Mouse (Mus musculus) fat pad, adult 2 months (tissue): ENCODE results near the gene Tex12.

Experiments used
- DNase-seq: peaks from one replicate; pipeline ENCODE4 v3.0.0-alpha.2; 2011; ENCODE audit warnings: low read depth, low spot score; ENCODE audit errors: extremely low read depth

Tex12 gene

GRCm38 (mm10) chr9:50561145-50561917 lies at the start of gene Tex12:
Tex12 (minus strand) TSS chr9:50561325.
- DNase-seq = no peak

DNA sequence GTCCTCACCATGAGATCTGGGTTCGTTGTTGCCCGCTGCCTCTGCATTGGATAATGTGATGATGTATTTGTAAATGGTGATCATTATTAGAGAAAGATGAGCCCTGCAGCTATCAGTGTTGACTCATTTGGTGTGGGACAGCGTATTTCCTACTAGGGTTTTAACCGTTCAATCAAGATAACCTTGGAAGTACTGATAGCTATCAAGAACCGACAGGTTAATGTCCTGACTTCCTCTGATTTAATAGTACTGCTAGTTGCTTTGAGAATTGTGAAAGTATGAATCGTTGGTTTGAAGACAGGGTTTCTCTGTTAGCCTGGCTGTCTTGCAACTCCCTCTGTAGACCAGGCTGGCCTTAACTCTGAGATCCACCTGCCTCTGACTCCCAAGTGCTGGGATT lies 43.2 kb upstream of the Tex12 start:
- DNase-seq = no peak

- no peak for DNase-seq
Observed at GRCm38 (mm10) chr9:50603998-50604324, 42.8 kb upstream of the Tex12 start.

DNA sequence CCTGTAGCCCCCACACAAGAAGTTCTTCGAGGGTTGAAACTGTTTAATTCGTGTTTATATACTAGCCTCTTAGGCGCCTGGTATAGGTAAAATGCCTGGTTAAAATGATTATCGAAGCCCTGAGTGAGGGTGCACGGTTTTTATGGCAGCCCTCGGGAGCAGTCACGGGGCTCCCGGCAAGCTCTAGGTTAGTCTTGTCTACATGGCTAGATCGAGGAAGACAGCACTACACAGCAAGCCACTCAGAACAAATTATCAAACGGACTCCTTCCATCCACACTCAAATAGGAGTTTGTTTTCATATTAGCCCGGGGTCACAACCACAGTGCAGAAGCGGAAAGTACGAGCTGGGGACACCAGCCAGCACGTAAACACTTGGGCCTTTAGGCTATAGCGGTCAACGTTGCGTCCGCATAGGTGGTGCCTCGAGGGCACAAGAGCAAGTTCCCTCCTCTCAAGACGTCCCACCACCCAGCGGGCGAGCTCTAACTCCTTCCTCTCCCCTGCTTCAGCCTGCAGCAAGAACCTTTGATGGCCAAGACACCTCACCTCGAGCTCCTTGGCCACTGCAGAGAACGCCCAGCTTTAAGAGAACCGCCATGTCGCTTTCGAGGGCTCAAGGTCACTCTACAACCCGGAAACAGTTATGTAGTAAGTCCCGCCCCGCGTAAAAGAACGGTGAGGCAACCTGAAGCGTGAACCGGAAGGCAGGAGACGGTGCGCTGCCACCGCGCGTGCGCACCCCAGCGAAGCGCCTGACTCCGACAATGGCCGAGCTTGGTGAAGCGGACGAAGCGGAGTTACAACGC lies 42.3 kb upstream of the Tex12 start, which contains the start of the genes Sdhd and Timm8b:
Sdhd (minus strand) TSS at position 624 of the 809 bp plus-strand sequence.
Timm8b (plus strand) TSS at position 722 of the 809 bp plus-strand sequence.
- DNase-seq = peak; percentile 66

- no peak for DNase-seq
Observed at GRCm38 (mm10) chr9:50602055-50602845, 41.1 kb upstream of the Tex12 start.

DNA sequence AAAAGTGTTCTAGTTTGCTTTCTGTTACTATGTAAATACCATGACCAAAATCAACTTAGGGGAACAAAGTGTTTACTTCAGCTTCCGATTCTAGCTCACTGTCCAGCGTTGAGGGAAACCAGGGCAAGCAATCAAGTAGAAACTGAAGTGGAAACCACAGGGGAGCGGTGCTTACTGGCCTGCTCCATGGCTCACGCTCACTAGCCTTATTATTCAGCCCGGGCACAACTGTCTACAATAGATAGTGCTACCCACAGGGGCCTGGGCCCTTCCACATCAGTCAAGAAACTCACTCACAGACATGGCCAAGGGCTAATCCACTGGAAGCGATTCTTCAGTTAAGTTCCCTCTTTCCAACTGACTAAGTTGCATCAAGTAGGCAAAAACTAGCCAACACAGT lies 40.4 kb upstream of the Tex12 start:
- no peak for DNase-seq

DNA sequence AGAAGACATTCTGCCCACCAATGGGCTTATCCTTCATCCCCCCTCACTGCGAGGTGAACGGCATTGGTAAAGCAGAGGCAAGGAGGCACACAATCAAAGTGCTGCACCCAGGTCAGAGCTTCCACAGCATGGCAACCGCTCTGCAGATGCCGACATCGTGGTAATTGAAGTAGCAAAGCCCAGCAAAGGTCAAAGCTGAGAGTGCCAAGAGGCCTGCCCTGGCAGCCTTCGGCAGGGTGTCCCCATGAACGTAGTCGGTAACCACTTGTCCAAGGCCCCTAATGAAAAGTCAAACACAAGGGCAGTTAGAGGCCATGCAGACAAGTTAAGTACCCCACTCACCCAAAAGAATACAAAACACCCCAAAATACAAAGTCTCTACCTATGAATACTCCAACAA lies 35.8 kb upstream of the Tex12 start:
- no peak for DNase-seq

DNA sequence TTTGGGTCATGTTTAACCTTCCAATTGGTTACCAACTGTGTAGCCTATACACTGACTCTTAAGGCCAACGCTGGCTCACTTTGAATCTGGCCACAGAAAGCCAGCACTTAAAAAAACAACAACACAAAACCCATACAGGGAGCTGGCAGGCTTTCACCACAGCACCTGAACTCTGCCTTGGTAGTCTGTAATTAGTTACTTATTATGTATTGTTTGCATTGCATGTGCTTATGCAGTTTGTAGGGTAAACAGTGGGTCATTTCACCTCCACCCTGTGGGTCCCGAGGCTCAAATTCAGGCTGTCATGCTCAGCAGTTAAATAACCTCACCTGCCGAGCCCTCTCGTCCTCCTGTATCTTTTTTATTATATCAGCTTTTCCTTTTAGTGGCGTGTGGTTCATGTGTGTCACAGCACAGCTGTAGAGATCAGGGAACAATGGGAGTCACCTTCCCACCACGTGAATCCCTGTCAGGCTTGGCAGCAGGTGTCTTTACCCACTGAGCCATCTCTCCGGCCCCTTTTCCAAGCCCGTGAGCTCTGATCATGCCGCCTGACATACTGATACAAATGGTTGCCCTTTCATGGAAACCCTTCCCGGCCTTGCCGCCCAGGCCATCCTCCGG lies 33.8 kb upstream of the Tex12 start:
- no peak for DNase-seq

GRCm38 (mm10) chr9:50593544-50593943 lies 32.4 kb upstream of the Tex12 start:
- DNase-seq = no peak

DNA sequence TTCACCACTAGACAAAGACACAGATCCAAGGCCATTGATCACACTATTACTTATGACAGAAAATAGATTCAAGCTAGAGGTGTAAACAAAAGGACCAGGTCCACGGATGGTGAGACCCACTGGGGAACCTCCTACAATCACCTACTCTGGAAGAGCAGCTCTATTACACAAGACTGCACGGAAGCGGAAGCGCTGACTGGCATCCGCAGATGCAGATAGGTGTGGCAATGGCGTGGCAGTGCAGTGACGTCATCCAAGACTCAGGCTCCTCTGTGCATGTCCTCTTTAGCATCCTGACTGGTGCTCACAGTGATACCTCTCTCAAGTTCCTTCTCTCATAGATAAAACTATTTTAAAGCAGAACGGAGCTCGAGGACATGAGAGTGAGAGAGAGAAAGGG lies 31.8 kb upstream of the Tex12 start:
- DNase-seq = no peak

GRCm38 (mm10) chr9:50590856-50591518 lies 29.9 kb upstream of the Tex12 start:
- no peak for DNase-seq

GRCm38 (mm10) chr9:50586955-50587354 lies 25.8 kb upstream of the Tex12 start:
- peak; percentile 85 for DNase-seq

DNA sequence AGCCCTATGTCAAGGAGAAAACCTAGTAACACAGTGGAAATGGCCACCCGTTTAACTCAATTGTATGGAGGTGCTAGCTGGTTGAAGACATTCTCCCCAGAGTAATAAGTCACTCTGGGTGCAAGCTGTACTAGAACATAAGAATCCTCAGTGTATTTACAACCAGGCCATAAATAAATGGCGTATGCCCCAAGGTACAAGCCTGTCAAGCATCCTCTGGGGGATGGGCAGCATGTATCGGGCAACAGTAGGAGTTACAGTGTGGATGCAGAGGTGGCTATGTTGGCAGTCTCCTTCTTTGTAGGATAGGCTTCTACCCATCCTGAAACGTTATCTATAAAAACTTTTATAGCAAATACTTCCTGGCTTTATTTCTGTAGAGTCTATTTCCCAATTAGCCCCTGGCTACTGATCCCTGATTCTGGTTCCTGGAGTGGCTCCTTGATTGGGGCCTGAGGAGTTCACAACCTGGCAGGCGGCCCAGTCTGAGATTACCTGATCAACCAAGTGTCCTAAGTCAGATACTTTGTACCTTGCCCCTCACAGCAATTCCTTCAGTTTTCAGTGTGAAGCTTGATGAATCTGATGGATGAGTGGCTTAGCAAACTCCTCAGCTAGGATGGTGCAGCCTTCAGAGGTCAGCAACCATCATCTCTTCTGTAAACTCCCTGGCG lies 24.2 kb upstream of the Tex12 start:
- no peak for DNase-seq

GRCm38 (mm10) chr9:50580370-50580769 lies 19.2 kb upstream of the Tex12 start:
- no peak for DNase-seq

DNA sequence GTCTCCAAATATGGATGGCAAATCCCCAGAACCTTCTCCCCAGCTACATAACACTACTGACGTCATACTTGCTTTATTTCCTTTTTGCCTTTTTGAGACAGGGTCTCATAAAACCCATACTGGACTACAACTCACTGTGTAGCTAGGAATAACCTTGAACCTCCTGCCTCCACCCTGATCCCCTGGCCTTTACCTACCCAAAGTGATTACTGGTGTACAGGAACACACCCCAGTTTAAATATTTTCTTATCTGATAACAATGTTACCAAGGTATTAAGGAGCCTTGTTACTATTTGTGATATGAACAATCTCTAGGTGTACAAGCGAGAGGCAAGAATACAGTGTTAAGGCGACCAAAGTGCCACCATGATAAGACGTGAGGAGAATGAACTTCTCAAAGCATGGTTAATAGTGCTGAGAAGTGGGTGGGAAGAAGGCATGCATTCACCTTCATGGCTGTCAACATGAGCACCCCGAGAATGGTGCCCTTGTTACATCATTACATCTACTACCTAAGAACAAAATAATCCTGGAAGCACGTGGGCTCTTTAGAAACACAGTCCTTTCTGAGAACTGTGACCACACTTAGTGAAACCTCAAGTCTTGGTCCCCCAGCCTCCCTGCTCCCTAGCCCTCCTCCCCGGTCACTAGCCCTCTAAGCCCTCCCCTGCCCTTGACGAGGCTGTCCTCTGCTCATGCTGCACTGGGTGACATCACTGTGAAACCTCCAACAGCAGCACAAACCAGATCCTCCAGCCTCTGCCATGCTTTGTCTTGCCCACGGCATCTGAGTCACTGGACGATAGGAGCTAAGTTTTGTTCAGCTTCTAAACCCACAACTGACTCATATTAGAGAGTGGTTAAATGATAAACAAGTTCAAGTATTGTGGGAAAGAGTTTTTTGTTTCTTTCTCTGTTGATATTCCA lies 8.7 kb upstream of the Tex12 start:
- DNase-seq = no peak

DNA sequence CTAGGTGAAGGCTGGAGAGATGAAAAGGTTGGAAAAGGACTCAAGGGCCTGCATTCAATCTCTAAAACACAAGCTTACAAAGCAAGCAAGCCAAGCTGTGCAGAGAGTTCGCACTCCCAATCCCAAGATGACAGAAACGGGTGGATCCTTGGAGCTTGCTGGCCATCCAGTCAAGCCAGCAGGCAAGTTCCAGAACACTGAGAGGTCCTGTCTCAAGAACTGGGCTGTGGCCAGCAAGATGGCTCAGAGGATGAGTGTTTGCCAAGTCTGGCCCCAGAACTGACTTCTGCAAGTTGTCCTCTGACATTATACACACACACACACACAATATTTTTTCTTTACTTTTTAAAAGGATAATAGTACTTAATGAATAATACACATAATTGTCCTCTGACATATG lies 6.8 kb upstream of the Tex12 start:
- no peak for DNase-seq

GRCm38 (mm10) chr9:50567372-50567771 lies 6.2 kb upstream of the Tex12 start:
- DNase-seq = no peak

DNA sequence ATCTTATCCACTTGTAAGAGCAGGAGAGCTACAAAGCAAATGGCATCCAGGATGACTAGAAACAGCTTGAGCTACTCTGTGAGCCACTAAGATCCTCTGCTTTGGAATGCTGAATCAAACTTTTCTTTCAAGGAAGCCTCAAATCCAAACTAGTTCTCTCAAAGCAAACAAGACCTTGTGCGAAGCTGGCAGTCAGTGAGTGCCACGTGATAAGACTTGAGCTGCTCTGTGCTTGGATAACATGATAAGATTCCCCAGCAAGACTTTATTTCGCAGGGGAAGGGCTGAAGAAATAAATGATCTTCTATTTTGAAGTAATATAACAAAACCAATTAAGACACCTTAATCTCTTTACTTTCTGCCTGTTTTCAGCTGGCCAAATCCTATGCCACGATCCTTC lies 4.8 kb upstream of the Tex12 start:
- DNase-seq = no peak

DNA sequence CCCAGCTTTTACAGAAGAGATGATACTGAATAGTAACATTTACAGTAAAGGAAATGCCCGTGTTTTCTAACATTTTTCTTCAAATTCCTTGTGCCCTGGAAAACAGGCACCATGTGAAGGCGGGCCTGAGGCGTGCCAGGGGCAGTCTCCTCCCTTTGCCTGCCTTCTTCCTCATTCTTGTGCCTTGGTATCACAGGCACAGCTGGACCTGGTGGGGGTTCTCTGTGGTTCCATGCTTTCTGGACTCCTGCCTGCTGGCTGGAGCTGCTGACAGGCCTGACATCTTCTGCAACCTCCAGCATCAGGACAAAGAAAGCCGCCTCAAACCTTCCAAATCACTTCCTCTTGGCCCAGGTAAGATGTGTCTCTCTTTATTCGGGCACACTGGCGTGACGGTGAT lies 4.0 kb upstream of the Tex12 start:
- DNase-seq = no peak
